Mouse (Mus musculus) liver, embryonic 14.5 days (tissue): ENCODE measurements around the gene Tent4a.

Source experiments
- CTCF ChIP-seq: IDR thresholded peaks from 2 replicates; pipeline ENCODE4 v1.5.1; 2016; ENCODE audit warnings: antibody characterized with exemption, low read depth, control low read depth
- EP300 ChIP-seq: IDR thresholded peaks from 2 replicates; pipeline ENCODE4 v1.6.1; 2016; ENCODE audit warnings: antibody characterized with exemption, low read depth

GRCm38 (mm10) chr13:69550831-69551230, 16.4 kb upstream of the Tent4a start:
- no peak for TF ChIP-seq CTCF
- no peak for TF ChIP-seq EP300
